Mouse (Mus musculus) hindbrain, postnatal 0 days (tissue): ENCODE results near the gene Rdh12. TPM values are rescaled to one million over a fixed set of nuclear protein-coding genes. Genes with fewer than 3 reads are reported as not detected.

Source experiments
- ATAC-seq: fragments of 200-750 bp; cut with Nextera tagmentation; 2 replicates; pipeline ENCODE4 v1.8.0; 2017; ENCODE audit warnings: mild to moderate bottlenecking, moderate TSS enrichment, moderate library complexity
- DNase-seq: peaks from one replicate; pipeline ENCODE4 v3.0.0-alpha.2; 2015; ENCODE audit warnings: low spot score
- H3K27ac ChIP-seq: fragments of 300-500 bp; sonication (generic); 2 replicates; pipeline ENCODE4 v1.5.1; 2014; ENCODE audit warnings: mild to moderate bottlenecking
- H3K27me3 ChIP-seq: fragments of 300-500 bp; sonication (generic); 2 replicates; pipeline ENCODE4 v1.6.1; 2014; ENCODE audit warnings: low read length, mixed read lengths; ENCODE audit not compliant: insufficient read depth
- H3K36me3 ChIP-seq: fragments of 300-500 bp; sonication (generic); 2 replicates; pipeline ENCODE4 v1.6.1; 2014; ENCODE audit warnings: low read length, mixed read lengths; ENCODE audit not compliant: insufficient read depth
- H3K4me1 ChIP-seq: fragments of 300-500 bp; sonication (generic); 2 replicates; pipeline ENCODE4 v1.6.1; 2014; ENCODE audit warnings: antibody characterized with exemption, low read length, mixed read lengths; ENCODE audit not compliant: insufficient read depth
- H3K4me2 ChIP-seq: fragments of 300-500 bp; sonication (generic); 2 replicates; pipeline ENCODE4 v1.6.1; 2014; ENCODE audit warnings: low read depth, mild to moderate bottlenecking, low read length, moderate library complexity, mixed read lengths
- H3K4me3 ChIP-seq: fragments of 300-500 bp; sonication (generic); 2 replicates; pipeline ENCODE4 v1.5.1; 2014; ENCODE audit warnings: low read length
- H3K9ac ChIP-seq: fragments of 300-500 bp; sonication (generic); replicated peaks from 2 replicates; pipeline ENCODE4 v1.6.1; 2014; ENCODE audit warnings: mild to moderate bottlenecking, low read length, moderate library complexity, mixed read lengths
- H3K9me3 ChIP-seq: fragments of 300-500 bp; sonication (generic); 2 replicates; pipeline ENCODE4 v1.6.1; 2016; ENCODE audit warnings: low read length, mixed read lengths
- CTCF ChIP-seq: IDR thresholded peaks from 2 replicates; pipeline ENCODE4 v1.5.1; 2016; ENCODE audit warnings: antibody characterized with exemption, control low read depth, low read depth
- WGBS: fragments of 180-500 bp; shearing (Covaris S2); extraction: QIAGEN DNeasy Blood & Tissue Kit; methylation state at CpG from one replicate; pipeline ENCODE4 v1.1.7; 2014; 5-methylcytosine and 5-hydroxymethylcytosine counted together
- polyA plus RNA-seq: library from polyadenylated mRNA; unstranded; fragments of >200 nt; fragmentation: Nextera tagmentation; extraction: Ambion mirVana; gene quantifications from 2 replicates; pipeline ENCODE4 v1.2.1, GENCODE M21; 2015
- total RNA-seq: library from RNA; depleted of rRNA; stranded (reverse); fragments of >200 nt; gene quantifications from 2 replicates; pipeline ENCODE4 v1.2.3, GENCODE M21; 2014; rRNA removed

The Rdh12 gene
- total RNA-seq (0.47 and 0.86 TPM in 2 replicates), polyA plus RNA-seq (0.63 and 0.83 TPM in 2 replicates)

GRCm38 (mm10) chr12:79208703-79209464, at the start of gene Rdh12:
Rdh12 (plus strand) TSS chr12:79208914.
- WGBS = 5% methylated on average over 13 of the region's 13 CpGs
- DNase-seq = peak; percentile 63
- H3K9ac ChIP-seq = peak within 1 kb of the TSS; percentile 3; the same call in 1 of the 2 replicates
- peak; percentile 63; the same call in 1 of the 2 replicates for ATAC-seq
- no peak for TF ChIP-seq CTCF
- no peaks in the 10 kb centered on the region for H3K27me3 ChIP-seq
- peak within 1 kb of the TSS; percentile 53 for H3K4me2 ChIP-seq
- no peaks in the 10 kb centered on the region for H3K4me1 ChIP-seq
- no peak within 1 kb of the TSS for H3K27ac ChIP-seq
- peak within 1 kb of the TSS; percentile 35 for H3K4me3 ChIP-seq
- no peaks in the 10 kb centered on the region for H3K36me3 ChIP-seq
- no peaks in the 10 kb centered on the region for H3K9me3 ChIP-seq

GRCm38 (mm10) chr12:79162876-79163275, 45.8 kb upstream of the Rdh12 start:
- H3K36me3 ChIP-seq = peaks cover 62% of the 10 kb centered on the region
- TF ChIP-seq CTCF = no peak
- H3K4me1 ChIP-seq = no peaks in the 10 kb centered on the region
- no peak overlapping the region for H3K27ac ChIP-seq
- WGBS = 94% methylated on average over 3 of the region's 3 CpGs
- no peak for ATAC-seq
- DNase-seq = no peak
- no peaks in the 10 kb centered on the region for H3K9me3 ChIP-seq
- H3K27me3 ChIP-seq = no peaks in the 10 kb centered on the region
- H3K4me2 ChIP-seq = no peak overlapping the region
- H3K4me3 ChIP-seq = no peak overlapping the region
- H3K9ac ChIP-seq = no peak overlapping the region

GRCm38 (mm10) chr12:79169173-79169572, 39.5 kb upstream of the Rdh12 start:
- Histone ChIP-seq H3K27me3 (no peaks in the 10 kb centered on the region), H3K4me1 (0 out of 2 replicates have a peak, but pooled peaks cover 5% of the 10 kb centered on the region), H3K9ac (no peak overlapping the region), H3K9me3 (no peaks in the 10 kb centered on the region), H3K36me3 (peaks cover 18% of the 10 kb centered on the region), H3K4me3 (no peak overlapping the region), H3K27ac (no peak overlapping the region), H3K4me2 (no peak overlapping the region)
- ATAC-seq (no peak), DNase-seq (peak; percentile 7)
- peak; percentile 46 for TF ChIP-seq CTCF

- WGBS = 66% methylated on average over 3 of the region's 3 CpGs
- Histone ChIP-seq H3K4me2 (no peak overlapping the region), H3K4me3 (no peak overlapping the region), H3K9ac (no peak overlapping the region), H3K9me3 (no peaks in the 10 kb centered on the region), H3K27me3 (no peaks in the 10 kb centered on the region), H3K27ac (no peak overlapping the region), H3K4me1 (0 out of 2 replicates have a peak, but pooled peaks cover 5% of the 10 kb centered on the region), H3K36me3 (peaks cover 15% of the 10 kb centered on the region; the same call in 1 of the 2 replicates)
- DNase-seq (no peak), ATAC-seq (no peak)
- no peak for TF ChIP-seq CTCF
Observed at GRCm38 (mm10) chr12:79170421-79170820, 38.3 kb upstream of the Rdh12 start.

- 0 out of 2 replicates have a peak, but pooled peaks cover 5% of the 10 kb centered on the region for H3K4me1 ChIP-seq
- H3K36me3 ChIP-seq = peaks cover 14% of the 10 kb centered on the region; the same call in 1 of the 2 replicates
- H3K9me3 ChIP-seq = no peaks in the 10 kb centered on the region
- peak overlapping the region; percentile 81; the same call in 1 of the 2 replicates for H3K9ac ChIP-seq
- H3K4me2 ChIP-seq = peak overlapping the region; percentile 66
- no peak for TF ChIP-seq CTCF
- H3K27ac ChIP-seq = 0 out of 2 replicates have a peak overlapping the region, but pooled peaks have one; percentile 91
- H3K4me3 ChIP-seq = peak overlapping the region; percentile 99
- no peak for ATAC-seq
- H3K27me3 ChIP-seq = no peaks in the 10 kb centered on the region
- peak; percentile 12 for DNase-seq
- WGBS = 33% methylated on average over 12 of the region's 12 CpGs
Observed at GRCm38 (mm10) chr12:79171269-79171995, 37.3 kb upstream of the Rdh12 start.

- H3K27me3 ChIP-seq = no peaks in the 10 kb centered on the region
- ATAC-seq (peak; percentile 98), DNase-seq (peak; percentile 92)
- whole genome bisulfite sequencing = 1% methylated on average over 70 of the region's 73 CpGs
- peak within 1 kb of the TSS; percentile 66 for H3K4me2 ChIP-seq
- peak; percentile 66 for TF ChIP-seq CTCF
- 0 out of 2 replicates have a peak, but pooled peaks cover 5% of the 10 kb centered on the region for H3K4me1 ChIP-seq
- no peaks in the 10 kb centered on the region for H3K9me3 ChIP-seq
- peaks cover 23% of the 10 kb centered on the region; the same call in 1 of the 2 replicates for H3K36me3 ChIP-seq
- H3K4me3 ChIP-seq = peak within 1 kb of the TSS; percentile 99
- peak within 1 kb of the TSS; percentile 81 for H3K9ac ChIP-seq
- H3K27ac ChIP-seq = peak within 1 kb of the TSS; percentile 91
Observed at GRCm38 (mm10) chr12:79172019-79172941, 36.4 kb upstream of the Rdh12 start, which contains the start of gene Vti1b. Vti1b (minus strand) TSS chr12:79172667.
